In genomic region chr16:32395679-32396540, GRCm38 (mm10) we compare ENCODE assay signal across 12 mouse cellular contexts. TPM values are rescaled to one million over a fixed set of nuclear protein-coding genes. Genes with fewer than 3 reads are reported as not detected.
DNase-seq lines count a peak whose midpoint lies in the region; ATAC-seq and TF ChIP-seq lines count a peak whose summit lies in the region.
"Had no signal": no experiment of that assay in that cellular context is flagged by ENCODE, and none has a peak within 500 bp of the region (broad histone marks: within the 10 kb centered on the region; RNA-seq: fewer than 3 reads in every experiment).

No protein-coding gene starts in this region.

- CTCF ChIA-PET in Patski (lab: Charles Lee), result no interaction called here

- H3K27me3 ChIP-seq in Patski, result no peaks in the 10 kb centered on the region
- H3K27me3 ChIP-seq in midbrain, embryonic 13.5 days, result no peaks in the 10 kb centered on the region
- H3K27me3 ChIP-seq: lung, embryonic 15.5 days had no signal

- H3K9ac ChIP-seq in midbrain, embryonic 13.5 days (replicated peaks), result no peak overlapping the region
- H3K9ac ChIP-seq: lung, embryonic 15.5 days had no signal

- H3K4me2 ChIP-seq in midbrain, embryonic 13.5 days (replicated peaks), result no peak overlapping the region
- H3K4me2 ChIP-seq: lung, embryonic 15.5 days had no signal

- H3K9me3 ChIP-seq in midbrain, embryonic 13.5 days, result no peaks in the 10 kb centered on the region
- H3K9me3 ChIP-seq: lung, embryonic 15.5 days had no signal

- no peak overlapping the region for H3K4me3 ChIP-seq in midbrain, embryonic 13.5 days (replicated peaks)
- H3K4me3 ChIP-seq: lung, embryonic 15.5 days had no signal

- DNase-seq in layer of hippocampus, adult 9-11 months, result peak; percentile 8
- DNase-seq in layer of hippocampus, postnatal 25 days (ENCODE audit: extremely low spot score in 1 of 2, low spot score in 1 of 2), result no peak
- peak; percentile 12 for DNase-seq in Patski (ENCODE audit: low read depth, low spot score)
- peak; percentile 31 for DNase-seq in fibroblast of lung, adult 2 months (ENCODE audit: low read depth)
- no peak for DNase-seq in thymus, postnatal 36 days
- DNase-seq: kidney, adult 18-20 months; right cerebral cortex, postnatal 4 days had no signal

- POLR2A ChIA-PET in Patski (lab: Charles Lee), result interaction anchor here (0.6 to 1.1 kb wide), 2 partner anchors 37 to 65 kb away, joined by 3 read pairs; no protein-coding TSS in a partner anchor

- H3K27ac ChIP-seq in midbrain, embryonic 13.5 days, result no peak overlapping the region
- H3K27ac ChIP-seq: lung, embryonic 15.5 days had no signal

- in situ Hi-C loops in Patski (cut with MboI; ENCODE audit: low pct_unique_long_range_greater_than_20kb), result no loop called here

- ATAC-seq in Patski, result peak; percentile 39
- ATAC-seq in megakaryocyte, adult 5-6 weeks (ENCODE audit: poor library complexity, severe bottlenecking), result peak; percentile 73
- no peak for ATAC-seq in midbrain, embryonic 13.5 days

- no peaks in the 10 kb centered on the region for H3K4me1 ChIP-seq in midbrain, embryonic 13.5 days (replicated peaks)
- H3K4me1 ChIP-seq: lung, embryonic 15.5 days had no signal

- 80% methylated on average over 6 of the region's 6 CpGs for WGBS in midbrain, embryonic 13.5 days

- peaks cover 12% of the 10 kb centered on the region for H3K36me3 ChIP-seq in midbrain, embryonic 13.5 days

- no peak for TF ChIP-seq CTCF in Patski (IDR thresholded peaks at IDR 0.05)

RNA-seq across cellular contexts. Expression of gene Tm4sf19, which starts 4.4 kb away (rescaled TPM):
- total RNA-seq in layer of hippocampus, postnatal 25 days (2021), result not detected
- not detected for polyA plus RNA-seq in Patski (2021)
- not detected in 2 replicates for total RNA-seq in megakaryocyte, adult 5-6 weeks (2015)
- total RNA-seq in megakaryocyte, adult 5-6 weeks (2017), result not detected in 2 replicates
- not detected in 2 replicates for polyA plus RNA-seq in midbrain, embryonic 13.5 days (2015; fragmentation: Nextera tagmentation; extraction: Ambion mirVana)
- total RNA-seq: gastrocnemius, adult 8-10 months had no signal
- polyA plus RNA-seq: cortical plate, adult 2 months; lung, embryonic 15.5 days had no signal

RNA-seq across cellular contexts. Expression of gene Tctex1d2, which starts 23.6 kb away (rescaled TPM):
- 10 to 100 TPM in 1 of 2 experiments, 1 to 10 TPM in 1; 9.8 to 14.4 TPM for total RNA-seq in layer of hippocampus, postnatal 25 days (2021)
- 54.5 TPM for polyA plus RNA-seq in Patski (2021)
- 25.3 and 25.4 TPM in 2 replicates for total RNA-seq in megakaryocyte, adult 5-6 weeks (2015)
- total RNA-seq in megakaryocyte, adult 5-6 weeks (2017), result 26.2 and 30.9 TPM in 2 replicates
- polyA plus RNA-seq in midbrain, embryonic 13.5 days (2015; fragmentation: Nextera tagmentation; extraction: Ambion mirVana), result 30.1 and 38.8 TPM in 2 replicates

RNA-seq across cellular contexts. Expression of gene Pcyt1a, which starts 34.8 kb away (rescaled TPM):
- total RNA-seq in layer of hippocampus, postnatal 25 days (2021), result 10 to 100 TPM; 36.8 to 38.2 TPM
- polyA plus RNA-seq in Patski (2021), result 29.7 TPM
- total RNA-seq in megakaryocyte, adult 5-6 weeks (2015), result 32.5 and 38.2 TPM in 2 replicates
- 43.9 and 59.9 TPM in 2 replicates for total RNA-seq in megakaryocyte, adult 5-6 weeks (2017)
- polyA plus RNA-seq in midbrain, embryonic 13.5 days (2015; fragmentation: Nextera tagmentation; extraction: Ambion mirVana), result 47.8 and 48.0 TPM in 2 replicates

Comparison
In these comparisons a context has a peak if more than half of its experiments do, and no peak if none do; other contexts are left out.
1. DNase-seq: peak in layer of hippocampus, adult 9-11 months (single experiment), Patski (single experiment) and fibroblast of lung, adult 2 months (single experiment); none in layer of hippocampus, postnatal 25 days (0 of 2) and thymus, postnatal 36 days (0 of 2).